Mouse (Mus musculus): Measurements from ENCODE around the gene B430218F22Rik. TPM values are rescaled to one million over a fixed set of nuclear protein-coding genes. Genes with fewer than 3 reads are reported as not detected.
"Not testable (repeated sequence)": the region's sequence is repeated elsewhere in the genome, so short reads cannot be mapped to it uniquely, and the experiment has no call there.

Gene B430218F22Rik
- under 1 TPM; 0.48 to 0.96 TPM for total RNA-seq (2021)
- long read RNA-seq, partial matches to known transcripts = 0 of 1 reads
- long read RNA-seq, other reads (novel, unspliced or antisense) = 0 of 1 reads

GRCm38 (mm10) chr13:118386511-118387447 lies at the start of gene B430218F22Rik, which contains the start of gene Mrps30:
B430218F22Rik (plus strand) TSS chr13:118386630.
Mrps30 (minus strand) TSS chr13:118387252.
- peak; percentile 96 for DNase-seq (ENCODE audit: low spot score in 2 of 2)

DNA sequence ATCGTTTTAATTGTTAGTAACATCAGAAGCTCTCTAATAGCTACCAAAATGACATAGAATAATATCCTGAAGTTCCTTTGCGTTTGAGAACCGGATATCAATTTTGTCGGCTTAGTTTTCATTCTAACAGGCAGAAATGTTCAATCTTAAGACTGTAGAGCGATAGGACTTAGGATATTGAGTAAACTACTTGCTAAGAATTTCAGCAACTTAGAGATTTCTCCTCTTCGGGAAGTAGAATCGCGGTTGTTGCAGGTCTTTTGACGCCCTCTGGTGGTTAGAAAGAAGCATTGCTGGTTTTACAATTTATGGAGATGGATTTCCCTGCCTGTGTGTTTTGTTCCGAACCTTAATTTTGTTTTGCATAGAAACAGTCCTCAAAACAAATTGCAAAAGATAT lies 36.2 kb upstream of the B430218F22Rik start:
- no peak for DNase-seq (ENCODE audit: low spot score in 2 of 2)

DNA sequence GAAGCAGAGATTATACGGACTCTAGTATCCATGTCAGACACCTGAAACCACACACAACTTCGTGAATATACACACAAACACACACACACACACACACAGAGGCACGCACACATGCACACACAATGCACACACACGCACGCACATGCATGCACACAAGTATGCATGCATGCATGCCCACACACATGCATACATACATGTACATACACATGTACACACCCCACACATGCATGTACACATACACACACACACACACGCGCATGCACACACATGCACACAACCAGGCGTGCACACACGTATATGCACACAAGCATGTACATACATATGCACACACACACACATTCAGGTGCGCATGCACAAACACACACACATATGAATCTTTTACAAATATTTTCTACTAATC lies 35.6 kb upstream of the B430218F22Rik start:
- DNase-seq (ENCODE audit: low spot score in 2 of 2) = no peak

DNA sequence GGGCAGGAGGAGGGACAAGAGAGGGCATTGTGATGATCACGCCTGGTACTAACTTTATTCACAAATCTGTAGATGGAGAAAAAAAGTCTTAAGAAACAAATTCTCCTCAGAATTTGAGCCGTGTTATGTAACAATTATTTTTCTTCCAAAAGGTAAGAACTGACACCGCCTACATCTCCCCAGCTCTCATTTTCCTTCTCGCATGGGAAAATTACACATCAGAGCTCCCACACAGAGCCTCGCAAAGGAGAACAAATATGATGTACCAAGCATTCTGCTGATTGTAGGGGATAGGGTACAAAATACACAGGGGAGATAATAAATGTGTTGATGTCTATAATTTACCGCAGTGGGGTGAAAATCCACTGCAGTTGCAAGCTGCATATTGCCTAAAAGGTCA lies 23.1 kb upstream of the B430218F22Rik start:
- DNase-seq (ENCODE audit: low spot score in 2 of 2) = no peak

GRCm38 (mm10) chr13:118365774-118366173 lies 20.7 kb upstream of the B430218F22Rik start:
- no peak for DNase-seq (ENCODE audit: low spot score in 2 of 2)

DNA sequence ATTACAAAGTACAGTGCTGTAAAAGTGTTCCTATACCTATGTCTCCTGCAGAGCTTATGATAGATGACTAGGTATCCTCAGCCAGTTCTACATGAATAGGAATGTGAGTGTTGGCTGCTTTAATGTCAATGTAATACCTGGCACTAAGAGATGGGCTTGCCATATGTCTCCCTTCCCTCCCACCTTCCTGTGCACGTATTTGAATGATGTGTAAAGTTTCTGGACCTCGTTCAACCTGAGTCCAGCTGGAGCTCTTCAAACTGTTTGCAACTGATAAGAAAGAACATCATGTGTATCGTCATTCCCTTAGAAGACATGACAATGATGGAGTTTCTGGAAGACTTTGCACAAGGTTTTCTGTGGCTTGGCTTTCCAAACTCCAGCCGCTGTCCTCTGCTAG lies 13.6 kb upstream of the B430218F22Rik start:
- DNase-seq (ENCODE audit: low spot score in 2 of 2) = no peak

GRCm38 (mm10) chr13:118379155-118379554 lies 7.3 kb upstream of the B430218F22Rik start:
- peak; percentile 64 to 68 for DNase-seq (ENCODE audit: low spot score in 2 of 2)

DNA sequence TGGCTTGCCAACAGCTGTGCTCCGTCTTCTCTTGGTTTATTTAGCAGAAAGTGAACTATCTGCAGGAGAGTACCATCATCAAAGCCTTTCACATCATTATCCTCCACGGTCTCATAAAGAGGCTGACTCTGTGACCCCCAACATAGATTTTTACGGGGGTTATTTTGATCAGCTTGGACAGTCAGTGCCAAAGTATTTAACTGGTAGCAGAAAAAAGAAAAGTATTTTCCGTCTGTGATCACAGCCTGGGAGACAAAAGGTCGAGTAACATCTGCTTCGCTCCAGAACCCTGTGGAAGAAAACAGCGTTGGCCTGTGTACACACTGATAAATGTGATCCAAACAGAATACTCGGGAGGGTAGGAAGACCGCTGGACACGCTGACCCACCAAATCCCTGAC lies 6.0 kb upstream of the B430218F22Rik start:
- no peak for DNase-seq (ENCODE audit: low spot score in 2 of 2)

DNA sequence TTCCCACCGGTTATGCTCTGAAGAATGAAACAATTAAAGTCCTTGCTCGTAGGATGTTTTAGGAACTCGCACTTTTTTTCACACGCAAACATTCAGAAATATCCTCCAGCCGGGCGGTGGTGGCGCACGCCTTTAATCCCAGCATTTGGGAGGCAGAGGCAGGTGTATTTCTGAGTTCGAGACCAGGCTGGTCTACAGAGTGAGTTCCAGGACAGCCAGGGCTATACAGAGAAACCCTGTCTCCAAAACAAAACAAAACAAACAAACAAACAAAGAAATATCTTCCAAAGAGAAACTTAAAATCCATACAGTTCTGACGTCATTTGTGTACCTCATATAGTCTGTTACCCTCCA lies 995 bp downstream of the B430218F22Rik start:
- not testable (repeated sequence) for DNase-seq (ENCODE audit: low spot score in 2 of 2)

GRCm38 (mm10) chr13:118395803-118396202 lies 9.4 kb downstream of the B430218F22Rik start:
- no peak for DNase-seq (ENCODE audit: low spot score in 2 of 2)

DNA sequence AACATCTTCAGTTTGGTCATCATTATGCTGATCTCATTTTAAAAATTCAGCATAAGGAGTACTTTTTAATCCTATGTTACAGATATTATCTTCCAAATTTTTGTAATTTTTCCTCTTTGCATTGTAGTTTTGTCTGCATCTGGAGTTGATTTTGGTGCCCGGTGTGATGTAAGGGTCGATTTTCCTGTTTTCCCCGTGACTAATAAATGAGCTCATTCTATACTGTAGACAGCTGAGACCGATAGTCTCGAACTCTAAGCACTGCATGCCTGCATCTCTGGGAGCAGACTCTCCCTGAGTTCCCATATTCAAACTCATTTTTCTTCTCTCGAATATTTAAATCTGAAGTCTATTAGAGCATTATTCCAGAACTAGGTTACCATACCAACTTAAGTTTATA lies 13.9 kb downstream of the B430218F22Rik start:
- no peak for DNase-seq (ENCODE audit: low spot score in 2 of 2)

GRCm38 (mm10) chr13:118403544-118403943 lies 17.1 kb downstream of the B430218F22Rik start:
- DNase-seq (ENCODE audit: low spot score in 2 of 2) = no peak

- DNase-seq (ENCODE audit: low spot score in 2 of 2) = no peak
Observed at GRCm38 (mm10) chr13:118411297-118411992, 25.0 kb downstream of the B430218F22Rik start.

GRCm38 (mm10) chr13:118418163-118418562 lies 31.7 kb downstream of the B430218F22Rik start:
- DNase-seq (ENCODE audit: low spot score in 2 of 2) = no peak

- no peak for DNase-seq (ENCODE audit: low spot score in 2 of 2)
Observed at GRCm38 (mm10) chr13:118420408-118420807, 34.0 kb downstream of the B430218F22Rik start.

DNA sequence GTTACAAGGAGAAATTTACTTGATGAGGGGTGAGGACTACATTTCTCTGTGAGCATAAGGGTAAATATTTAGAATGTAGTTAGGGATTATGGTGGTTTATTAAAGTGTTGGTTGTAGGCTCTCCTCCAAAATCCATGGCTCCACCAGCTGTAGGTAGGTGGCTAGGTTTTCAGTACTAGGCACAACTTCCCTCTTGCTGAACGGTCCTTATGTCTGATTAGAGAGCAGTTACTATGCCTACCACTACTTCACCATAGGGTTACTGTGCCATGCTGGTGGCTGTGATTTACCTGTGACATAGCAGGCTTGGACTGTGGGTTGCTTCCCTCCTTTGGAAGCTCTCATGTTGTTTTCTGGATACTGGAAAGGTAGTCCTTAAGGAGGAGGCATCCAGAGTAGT lies 34.4 kb downstream of the B430218F22Rik start:
- DNase-seq (ENCODE audit: low spot score in 2 of 2) = no peak

Other genes with a start within 250 kb of the B430218F22Rik start
- 10 to 100 TPM; 15.6 to 16.5 TPM for gene Mrps30, start 622 bp downstream of the B430218F22Rik start, total RNA-seq (2021)